Comparison of ENCODE assay signal across 9 mouse cellular contexts in genomic region chr13:52879918-52880317, GRCm38 (mm10). TPM values are rescaled to one million over a fixed set of nuclear protein-coding genes. Genes with fewer than 3 reads are reported as not detected.
A peak's percentile ranks its signal among the peaks of the same experiment; 100 is the strongest.
DNase-seq lines count a peak whose midpoint lies in the region; ATAC-seq and TF ChIP-seq lines count a peak whose summit lies in the region.
"Had no signal": no experiment of that assay in that cellular context is flagged by ENCODE, and none has a peak within 500 bp of the region (broad histone marks: within the 10 kb centered on the region; RNA-seq: fewer than 3 reads in every experiment).

No protein-coding gene starts in this region.

- ATAC-seq in forebrain, postnatal 0 days, result peak; percentile 79
- ATAC-seq in hindbrain, embryonic 16.5 days, result peak; percentile 55
- no peak for ATAC-seq in megakaryocyte-erythroid progenitor cell, adult 5-6 weeks (replicated peaks; ENCODE audit: low FRiP score, low TSS enrichment, poor library complexity, severe bottlenecking)

- 16% methylated on average over 12 of the region's 12 CpGs for WGBS in forebrain, postnatal 0 days
- WGBS in hindbrain, embryonic 16.5 days, result 30% methylated on average over 12 of the region's 12 CpGs

- peaks cover 16% of the 10 kb centered on the region; the same call in 1 of the 2 replicates for H3K4me1 ChIP-seq in forebrain, postnatal 0 days (ENCODE audit: insufficient read depth)
- H3K4me1 ChIP-seq in hindbrain, embryonic 16.5 days (ENCODE audit: control insufficient read depth, insufficient read depth, low read depth, low read length), result peaks cover 10% of the 10 kb centered on the region

- H3K9ac ChIP-seq in forebrain, postnatal 0 days, result 0 out of 2 replicates have a peak overlapping the region, but pooled peaks have one; percentile 14
- H3K9ac ChIP-seq in hindbrain, embryonic 16.5 days (ENCODE audit: low read depth, low read length), result 0 out of 2 replicates have a peak overlapping the region, but pooled peaks have one; percentile 24

- no peak overlapping the region for H3K4me3 ChIP-seq in forebrain, postnatal 0 days (ENCODE audit: low read depth, low read length)
- H3K4me3 ChIP-seq in hindbrain, embryonic 16.5 days (ENCODE audit: low read length), result no peak overlapping the region

- TF ChIP-seq CTCF in forebrain, postnatal 0 days (IDR thresholded peaks at IDR 0.05; ENCODE audit: low read depth), result no peak

- no peak overlapping the region for H3K4me2 ChIP-seq in forebrain, postnatal 0 days (ENCODE audit: low read depth)
- no peak overlapping the region for H3K4me2 ChIP-seq in hindbrain, embryonic 16.5 days (ENCODE audit: low read length)

- H3K27me3 ChIP-seq in forebrain, postnatal 0 days (ENCODE audit: insufficient read depth, low read length), result no peaks in the 10 kb centered on the region
- H3K27me3 ChIP-seq in hindbrain, embryonic 16.5 days (replicated peaks; ENCODE audit: control insufficient read depth, insufficient read depth, low read length), result no peaks in the 10 kb centered on the region
- H3K27me3 ChIP-seq: CH12.LX had no signal

- no peak overlapping the region for H3K27ac ChIP-seq in forebrain, postnatal 0 days (ENCODE audit: low read depth, low read length)
- 0 out of 2 replicates have a peak overlapping the region, but pooled peaks have one; percentile 31 for H3K27ac ChIP-seq in hindbrain, embryonic 16.5 days (ENCODE audit: low read depth, low read length)

- H3K9me3 ChIP-seq in forebrain, postnatal 0 days (ENCODE audit: low read length), result no peaks in the 10 kb centered on the region
- H3K9me3 ChIP-seq in hindbrain, embryonic 16.5 days (ENCODE audit: control insufficient read depth, low read length), result no peaks in the 10 kb centered on the region

- no peaks in the 10 kb centered on the region for H3K36me3 ChIP-seq in forebrain, postnatal 0 days (ENCODE audit: insufficient read depth)
- no peaks in the 10 kb centered on the region for H3K36me3 ChIP-seq in hindbrain, embryonic 16.5 days (ENCODE audit: control insufficient read depth, insufficient read depth, low read length)

- DNase-seq in cerebellum, postnatal 36 days, result peak; percentile 20 to 38
- no peak for DNase-seq in cerebellum, adult 9-11 months
- peak; percentile 83 for DNase-seq in Muller cell, postnatal 12 days (ENCODE audit: inconsistent ontology term)
- DNase-seq in forebrain, postnatal 0 days, result peak; percentile 48
- DNase-seq in spleen, adult 12 weeks (ENCODE audit: low spot score), result no peak
- DNase-seq in c-Kit-positive CD71-positive TER-119-positive erythroid progenitor cells, embryonic 14.5 days (ENCODE audit: low spot score), result no peak

RNA-seq across cellular contexts. Expression of gene Auh, which starts 49.6 kb away (rescaled TPM):
- 50.3 and 56.2 TPM in 2 replicates for total RNA-seq in forebrain, postnatal 0 days (2014; rRNA removed)
- polyA plus RNA-seq in forebrain, postnatal 0 days (2015; fragmentation: Nextera tagmentation; extraction: Ambion mirVana), result 55.3 and 58.7 TPM in 2 replicates
- polyA plus RNA-seq in hindbrain, embryonic 16.5 days (2015; fragmentation: Nextera tagmentation; extraction: Ambion mirVana), result 66.5 and 75.0 TPM in 2 replicates
- 28.8 and 40.9 TPM in 2 replicates for total RNA-seq in megakaryocyte-erythroid progenitor cell, adult 5-6 weeks (2014; fragmentation: Nextera tagmentation)
- 22.5 and 24.9 TPM in 2 replicates for total RNA-seq in megakaryocyte-erythroid progenitor cell, adult 5-6 weeks (2017)

Comparison
In these comparisons a context has a peak if more than half of its experiments do, and no peak if none do; other contexts are left out.
1. DNase-seq: peak in cerebellum, postnatal 36 days (2 of 2), Muller cell, postnatal 12 days (single experiment) and forebrain, postnatal 0 days (single experiment); none in cerebellum, adult 9-11 months (single experiment), spleen, adult 12 weeks (single experiment) and c-Kit-positive CD71-positive TER-119-positive erythroid progenitor cells, embryonic 14.5 days (single experiment).